Comparison of ENCODE assay signal across 20 mouse cellular contexts in the genomic region with DNA sequence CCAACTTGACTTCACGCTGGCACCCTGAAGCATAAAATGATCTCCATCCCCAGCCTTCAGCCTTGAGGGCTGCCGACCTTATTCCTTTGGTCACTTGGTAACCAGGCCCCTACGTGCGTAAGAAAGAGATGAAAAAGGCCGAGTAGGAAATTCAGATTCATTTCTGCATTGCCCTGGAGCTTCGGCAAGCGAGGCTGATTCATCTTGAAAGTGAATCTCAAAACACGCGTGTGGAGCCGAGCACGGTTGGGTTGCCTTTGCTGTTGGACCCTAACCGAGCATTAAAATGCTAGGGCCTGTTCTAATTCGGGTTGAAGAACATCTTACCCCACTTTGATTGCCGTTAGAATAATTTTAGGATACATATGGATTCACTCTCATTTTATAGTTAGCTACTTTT. TPM values are rescaled to one million over a fixed set of nuclear protein-coding genes. Genes with fewer than 3 reads are reported as not detected.
DNase-seq lines count a peak whose midpoint lies in the region; ATAC-seq lines count a peak whose summit lies in the region.
"Had no signal": no experiment of that assay in that cellular context is flagged by ENCODE, and none has a peak within 500 bp of the region (broad histone marks: within the 10 kb centered on the region; RNA-seq: fewer than 3 reads in every experiment).

No protein-coding gene starts in this region.

- ATAC-seq in frontal cortex, adult (ENCODE audit: low TSS enrichment): peak; percentile 29; the same call in 1 of the 2 replicates
- ATAC-seq: activated CD4-positive, CD25-positive, alpha-beta regulatory T cell, adult 4 months; forebrain, embryonic 14.5 days; forebrain, embryonic 16.5 days; Patski had no signal

- no peak for DNase-seq in frontal cortex, postnatal 36 days (ENCODE audit: low spot score in 2 of 2)
- DNase-seq in A20 (ENCODE audit: low read depth, low spot score): peak; percentile 85
- DNase-seq in brain, adult 2 months (ENCODE audit: low read depth, low spot score): peak; percentile 22
- no peak for DNase-seq in ovary, adult 18-20 months (ENCODE audit: low spot score)
- no peak for DNase-seq in layer of hippocampus, postnatal 25 days (ENCODE audit: extremely low spot score in 1 of 2, low spot score in 1 of 2)
- DNase-seq: adrenal gland, adult 8-10 months; adrenal gland, postnatal 14 days; adrenal gland, postnatal 36 days; cerebellum, adult 11 months; cerebellum, adult 18-20 months; cerebellum, adult 8-10 months; cerebellum, adult 9-11 months; cerebellum, postnatal 14 days; cerebellum, postnatal 36 days; embryo, embryonic 11 days had no signal

RNA-seq across cellular contexts. Expression of a gene that starts 28.6 kb away (rescaled TPM):
- under 1 TPM; 0.37 to 0.77 TPM for total RNA-seq in layer of hippocampus, postnatal 25 days (2021)

Comparison
In these comparisons a context has a peak if more than half of its experiments do, and no peak if none do; other contexts are left out.
1. DNase-seq: peak in A20 (single experiment) and brain, adult 2 months (single experiment); none in frontal cortex, postnatal 36 days (0 of 2), ovary, adult 18-20 months (single experiment) and layer of hippocampus, postnatal 25 days (0 of 2).